Mouse (Mus musculus) G1E-ER4 (cell line): Measurements from ENCODE around the gene Phldb2. TPM values are rescaled to one million over a fixed set of nuclear protein-coding genes. Genes with fewer than 3 reads are reported as not detected.

Experiments
- GATA1 ChIP-seq: IDR thresholded peaks from one replicate; pipeline ENCODE4 v1.8.0; 2012; ENCODE audit warnings: low read length, inconsistent platforms
- polyA plus RNA-seq: library from polyadenylated mRNA; stranded (reverse); fragments of >175 nt; gene quantifications from 2 replicates; pipeline ENCODE4 v1.2.3, GENCODE M21; 2012

Phldb2 gene
- polyA plus RNA-seq, 1 experiment = not detected

GRCm38 (mm10) chr16:45810829-45811326 is 142.5 kb downstream of the Phldb2 start:
- no peak for TF ChIP-seq GATA1

- no peak for TF ChIP-seq GATA1
Measured at GRCm38 (mm10) chr16:45810155-45810554, 143.2 kb downstream of the Phldb2 start.

GRCm38 (mm10) chr16:45804708-45805107 is 148.7 kb downstream of the Phldb2 start:
- no peak for TF ChIP-seq GATA1

GRCm38 (mm10) chr16:45800406-45800805 is 153.0 kb downstream of the Phldb2 start:
- TF ChIP-seq GATA1 = no peak

- no peak for TF ChIP-seq GATA1
Measured at GRCm38 (mm10) chr16:45799150-45799549, 154.2 kb downstream of the Phldb2 start.

- TF ChIP-seq GATA1 = no peak
Measured at GRCm38 (mm10) chr16:45798591-45798990, 154.8 kb downstream of the Phldb2 start.

- TF ChIP-seq GATA1 = no peak
Measured at GRCm38 (mm10) chr16:45796815-45797214, 156.6 kb downstream of the Phldb2 start.

- TF ChIP-seq GATA1 = no peak
Measured at GRCm38 (mm10) chr16:45795188-45795693, 158.2 kb downstream of the Phldb2 start.

- no peak for TF ChIP-seq GATA1
Measured at GRCm38 (mm10) chr16:45792781-45793180, 160.6 kb downstream of the Phldb2 start.

GRCm38 (mm10) chr16:45791286-45791685 is 162.1 kb downstream of the Phldb2 start:
- TF ChIP-seq GATA1 = no peak

GRCm38 (mm10) chr16:45789311-45789710 is 164.1 kb downstream of the Phldb2 start:
- TF ChIP-seq GATA1 = no peak

GRCm38 (mm10) chr16:45787650-45788049 is 165.7 kb downstream of the Phldb2 start:
- no peak for TF ChIP-seq GATA1

- no peak for TF ChIP-seq GATA1
Measured at GRCm38 (mm10) chr16:45786639-45787038, 166.8 kb downstream of the Phldb2 start.

- TF ChIP-seq GATA1 = no peak
Measured at GRCm38 (mm10) chr16:45780001-45780400, 173.4 kb downstream of the Phldb2 start.

GRCm38 (mm10) chr16:45774813-45775212 is 178.6 kb downstream of the Phldb2 start:
- TF ChIP-seq GATA1 = no peak

GRCm38 (mm10) chr16:45770914-45771313 is 182.5 kb downstream of the Phldb2 start:
- no peak for TF ChIP-seq GATA1

- TF ChIP-seq GATA1 = no peak
Measured at GRCm38 (mm10) chr16:45767853-45768640, 185.4 kb downstream of the Phldb2 start.

- no peak for TF ChIP-seq GATA1
Measured at GRCm38 (mm10) chr16:45767434-45767833, 186.0 kb downstream of the Phldb2 start.
